Comparison of ENCODE assay signal across 35 mouse cellular contexts in the genomic region with DNA sequence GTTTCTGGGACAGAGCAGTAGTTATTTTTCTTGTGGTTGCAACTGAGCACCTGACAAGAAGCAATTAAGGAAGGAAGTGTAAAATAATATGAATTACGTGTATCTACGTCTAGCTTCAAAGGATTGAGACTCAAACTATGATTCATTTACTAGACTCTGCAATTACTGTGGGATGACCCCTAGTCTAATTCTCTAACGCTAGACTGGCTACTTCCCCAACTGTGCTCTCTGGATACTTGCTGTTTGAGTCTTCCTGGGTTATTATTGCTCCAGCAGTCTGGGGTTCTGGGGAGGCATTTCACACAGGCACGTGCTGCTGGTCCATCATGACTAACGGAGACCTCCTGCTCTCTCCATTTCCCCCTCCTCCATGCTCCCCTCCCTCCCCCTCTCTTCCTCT.
"Had no signal": no experiment of that assay in that cellular context is flagged by ENCODE, and none has a peak within 500 bp of the region (broad histone marks: within the 10 kb centered on the region; RNA-seq: fewer than 3 reads in every experiment).

No protein-coding gene starts in this region.

- H3K4me1 ChIP-seq: hindbrain, embryonic 15.5 days had no signal

- H3K27me3 ChIP-seq: heart, embryonic 15.5 days; intestine, embryonic 15.5 days; kidney, embryonic 15.5 days had no signal

- DNase-seq: heart, postnatal 10 days; heart, postnatal 14 days; heart, postnatal 36 days; heart, postnatal 4 days; kidney, adult 11 months; kidney, adult 18-20 months; kidney, adult 2 months; kidney, adult 8-10 months; kidney, adult 9 months; kidney, postnatal 10 days; kidney, postnatal 14 days; kidney, postnatal 25 days; kidney, postnatal 36 days; kidney, postnatal 4 days; layer of hippocampus, adult 9-11 months; layer of hippocampus, postnatal 36 days had no signal

- H3K27ac ChIP-seq: heart, embryonic 10.5 days; heart, embryonic 13.5 days; heart, embryonic 15.5 days; hindbrain, embryonic 10.5 days; hindbrain, embryonic 12.5 days; hindbrain, embryonic 13.5 days; hindbrain, embryonic 14.5 days; hindbrain, embryonic 15.5 days; hindbrain, postnatal 0 days; intestine, embryonic 15.5 days; kidney, embryonic 15.5 days; kidney, postnatal 0 days; layer of hippocampus, adult 2 months; left cerebral cortex, adult 2 months had no signal

- H3K36me3 ChIP-seq: heart, embryonic 10.5 days; heart, embryonic 12.5 days; heart, embryonic 13.5 days; heart, embryonic 15.5 days; hindbrain, embryonic 10.5 days; hindbrain, embryonic 12.5 days; hindbrain, embryonic 13.5 days; hindbrain, embryonic 15.5 days; intestine, embryonic 15.5 days; kidney, embryonic 15.5 days had no signal

- H3K4me2 ChIP-seq: heart, embryonic 11.5 days; heart, embryonic 12.5 days; heart, embryonic 13.5 days; heart, embryonic 15.5 days; hindbrain, embryonic 12.5 days; hindbrain, embryonic 13.5 days; hindbrain, embryonic 14.5 days; hindbrain, embryonic 15.5 days; intestine, embryonic 15.5 days; kidney, embryonic 15.5 days had no signal

- H3K9me3 ChIP-seq: heart, embryonic 10.5 days; heart, embryonic 12.5 days; heart, embryonic 13.5 days; heart, embryonic 15.5 days; hindbrain, embryonic 10.5 days; hindbrain, embryonic 12.5 days; hindbrain, embryonic 13.5 days; hindbrain, embryonic 15.5 days; intestine, embryonic 15.5 days; kidney, embryonic 15.5 days had no signal

- ATAC-seq: hindbrain, embryonic 16.5 days; hindbrain, postnatal 0 days; intestine, embryonic 15.5 days; intestine, embryonic 16.5 days; intestine, postnatal 0 days had no signal

- H3K4me3 ChIP-seq: heart, embryonic 10.5 days; heart, embryonic 12.5 days; heart, embryonic 13.5 days; heart, embryonic 15.5 days; hindbrain, embryonic 10.5 days; hindbrain, embryonic 12.5 days; hindbrain, embryonic 13.5 days; hindbrain, embryonic 15.5 days; intestine, embryonic 15.5 days; kidney, embryonic 15.5 days; layer of hippocampus, adult 2 months; left cerebral cortex, adult 2 months had no signal

- H3K9ac ChIP-seq: heart, embryonic 12.5 days; heart, embryonic 13.5 days; heart, embryonic 15.5 days; hindbrain, embryonic 12.5 days; hindbrain, embryonic 13.5 days; hindbrain, embryonic 14.5 days; hindbrain, embryonic 15.5 days; intestine, embryonic 15.5 days; kidney, embryonic 15.5 days had no signal
